Mouse (Mus musculus): ENCODE measurements around the gene Cdh23.

The Cdh23 gene

GRCm38 (mm10) chr10:60313606-60314005 is 382.7 kb downstream of the Cdh23 start:
- no peak for DNase-seq

GRCm38 (mm10) chr10:60310629-60311028 is 385.7 kb downstream of the Cdh23 start:
- no peak for DNase-seq

DNA sequence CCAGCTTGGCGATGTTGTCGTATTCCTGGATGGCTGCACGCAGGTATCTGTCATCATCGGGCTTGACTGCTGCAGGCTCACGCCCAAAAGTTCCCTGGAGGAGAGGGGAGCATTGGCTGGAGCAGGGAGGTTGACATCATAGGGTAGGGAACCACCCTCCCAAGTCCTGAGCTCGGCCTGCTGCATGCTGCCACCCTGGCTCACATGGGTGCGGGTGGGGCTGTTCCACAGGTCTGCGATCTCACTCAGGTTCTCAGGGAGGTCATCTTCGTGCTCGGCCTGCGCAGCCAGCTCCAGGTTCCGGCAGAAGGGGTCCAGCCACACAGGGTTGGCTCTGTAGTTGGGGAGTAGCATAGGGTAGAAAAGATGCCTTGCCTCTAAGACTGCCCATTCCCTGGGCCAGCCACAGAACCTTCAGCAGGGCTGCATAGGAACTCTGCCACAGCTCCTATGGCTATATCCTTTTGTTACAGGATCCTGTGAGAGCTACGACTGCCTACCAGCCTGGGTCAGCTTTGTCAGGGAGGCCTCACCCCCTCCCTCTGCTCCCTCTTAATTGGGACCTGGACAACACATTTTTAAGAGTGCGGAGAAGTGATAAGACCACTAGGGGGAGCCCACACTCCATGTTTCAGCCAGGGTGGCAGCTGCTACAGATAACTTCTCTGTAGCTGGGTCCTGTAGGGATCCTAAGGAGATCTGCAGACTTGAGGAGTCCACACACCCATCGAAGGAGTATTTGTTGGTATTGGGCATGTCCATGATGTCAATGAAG is 391.2 kb downstream of the Cdh23 start:
- DNase-seq, result peak; percentile 60 to 64

DNA sequence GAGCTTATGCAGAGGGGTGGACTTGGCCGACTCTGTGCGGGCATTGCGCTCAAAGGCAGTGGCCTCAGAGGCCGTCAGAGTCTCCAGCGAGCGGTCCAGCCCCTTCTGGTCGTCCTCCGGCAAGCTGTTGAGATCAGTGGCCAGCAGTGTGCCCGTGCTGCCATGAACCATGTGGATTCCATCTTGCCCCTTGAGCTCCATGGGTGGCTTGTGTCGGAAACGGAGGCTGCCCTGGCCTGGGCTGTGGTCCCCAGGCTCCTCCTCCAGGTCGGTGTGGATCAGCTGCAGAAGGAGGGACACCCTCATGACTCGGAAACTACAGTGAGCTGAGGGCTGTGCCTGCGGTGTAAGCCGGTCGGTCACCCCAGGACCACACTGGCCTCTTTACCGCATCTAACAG is 392.9 kb downstream of the Cdh23 start:
- no peak for DNase-seq

GRCm38 (mm10) chr10:60299636-60300035 is 396.7 kb downstream of the Cdh23 start:
- DNase-seq, result peak in 1 of 2 experiments; percentile 9

- DNase-seq, result no peak
These were observed 400.3 kb downstream of the Cdh23 start for GRCm38 (mm10) chr10:60296027-60296426.

GRCm38 (mm10) chr10:60295356-60295755 is 400.9 kb downstream of the Cdh23 start:
- DNase-seq, result peak in 1 of 2 experiments; percentile 1

- DNase-seq, result no peak
These were observed 401.7 kb downstream of the Cdh23 start for GRCm38 (mm10) chr10:60294621-60295020.

DNA sequence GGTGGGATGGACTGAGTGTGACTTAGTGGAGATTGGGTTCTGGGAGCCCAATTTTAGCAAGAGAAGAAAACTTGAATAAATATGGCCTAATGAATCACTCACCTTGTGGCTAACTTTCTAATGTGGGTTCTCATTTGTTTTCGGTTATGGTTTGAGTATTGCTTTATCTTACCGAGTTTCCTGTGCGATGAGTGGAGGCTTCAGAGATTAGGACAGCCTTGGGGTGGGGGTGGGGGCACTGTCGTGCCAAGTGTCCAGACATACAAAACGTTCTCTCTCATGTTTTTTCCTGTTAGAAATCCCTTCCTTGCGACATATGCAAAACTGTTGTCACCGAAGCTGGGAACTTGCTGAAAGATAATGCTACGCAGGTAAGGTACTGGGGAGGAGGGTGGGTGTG is 404.1 kb downstream of the Cdh23 start:
- no peak for DNase-seq

- no peak for DNase-seq
These were observed 405.6 kb downstream of the Cdh23 start for GRCm38 (mm10) chr10:60290739-60291110.

- DNase-seq, result no peak
These were observed 406.1 kb downstream of the Cdh23 start for GRCm38 (mm10) chr10:60290026-60290738.

DNA sequence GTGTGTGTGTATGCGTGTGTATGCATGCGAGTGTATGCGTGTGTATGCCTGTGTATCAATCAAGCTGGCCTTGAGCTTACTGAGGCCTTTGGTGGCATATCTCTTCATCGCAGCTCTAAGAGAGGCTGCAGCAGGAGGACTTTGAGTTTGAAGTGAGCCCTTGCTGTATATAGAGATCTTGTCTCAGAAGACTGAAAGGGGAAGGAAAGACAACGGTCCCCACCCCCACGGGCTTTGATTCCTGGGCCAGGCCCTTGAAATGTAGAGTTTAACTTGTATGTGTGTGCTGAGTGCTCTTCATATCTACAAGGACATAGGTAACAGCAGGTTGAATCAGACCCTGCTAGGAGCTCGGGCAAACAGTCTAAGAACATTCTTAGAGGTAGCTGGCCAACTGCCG is 407.1 kb downstream of the Cdh23 start:
- DNase-seq, result peak; percentile 41 to 53

GRCm38 (mm10) chr10:60287726-60288125 is 408.6 kb downstream of the Cdh23 start:
- no peak for DNase-seq

- DNase-seq, result no peak
These were observed 409.1 kb downstream of the Cdh23 start for GRCm38 (mm10) chr10:60287161-60287560.

GRCm38 (mm10) chr10:60286546-60286945 is 409.7 kb downstream of the Cdh23 start:
- no peak for DNase-seq

DNA sequence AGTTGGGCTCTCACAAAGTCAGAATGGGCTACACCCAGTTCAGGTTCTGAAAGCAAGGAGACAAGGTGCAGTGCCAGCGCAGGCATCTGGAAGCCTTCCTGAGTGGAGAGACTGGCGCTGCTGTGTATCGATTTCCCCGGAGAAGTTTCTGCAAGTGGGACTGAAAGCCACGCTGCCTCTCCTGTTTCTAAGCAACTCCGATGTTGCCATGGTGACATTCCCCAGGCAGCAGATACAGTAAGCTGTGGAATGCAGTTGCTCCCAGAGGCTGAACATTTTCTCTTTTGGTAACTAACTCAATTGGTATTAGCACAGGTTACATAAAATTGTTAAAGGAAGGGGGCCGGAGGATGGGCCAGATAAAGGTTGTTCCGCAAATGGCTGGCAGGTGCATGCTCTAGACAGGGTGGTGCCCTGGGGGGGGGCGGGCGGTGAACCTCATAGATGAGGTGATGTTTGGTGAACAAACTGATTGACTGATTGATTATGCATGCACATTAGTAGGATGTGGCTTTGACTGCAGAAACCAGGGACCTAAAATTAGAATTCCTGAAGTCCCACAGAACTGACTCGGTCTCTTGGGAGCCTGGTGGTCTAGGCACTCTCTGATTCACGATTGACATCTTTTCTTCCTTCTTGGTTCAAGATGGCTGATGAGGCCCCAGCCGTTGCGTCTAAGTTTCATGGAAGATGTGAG is 410.5 kb downstream of the Cdh23 start:
- DNase-seq, result no peak

DNA sequence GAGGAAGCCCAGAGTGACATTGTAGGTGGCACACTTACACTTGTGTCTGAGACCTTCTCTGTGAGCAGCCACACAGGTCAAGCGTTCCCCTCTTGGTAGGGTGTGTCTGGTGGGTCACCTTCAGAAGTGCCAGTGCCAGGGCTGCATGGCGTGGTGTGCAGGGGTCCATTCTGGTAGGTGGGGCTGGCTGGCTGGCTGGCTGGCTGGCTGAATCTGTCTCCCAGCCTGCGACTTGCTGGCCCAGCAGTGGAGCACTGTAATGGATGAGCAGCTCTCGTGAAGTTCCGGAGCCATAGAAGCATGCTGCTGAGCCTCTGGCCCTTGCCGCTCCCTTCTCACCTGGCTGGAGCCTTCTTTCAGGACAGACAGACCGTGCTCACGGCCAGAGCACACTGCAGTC is 411.1 kb downstream of the Cdh23 start:
- no peak for DNase-seq

GRCm38 (mm10) chr10:60284676-60285111 is 411.6 kb downstream of the Cdh23 start:
- peak; percentile 76 to 86 for DNase-seq

DNA sequence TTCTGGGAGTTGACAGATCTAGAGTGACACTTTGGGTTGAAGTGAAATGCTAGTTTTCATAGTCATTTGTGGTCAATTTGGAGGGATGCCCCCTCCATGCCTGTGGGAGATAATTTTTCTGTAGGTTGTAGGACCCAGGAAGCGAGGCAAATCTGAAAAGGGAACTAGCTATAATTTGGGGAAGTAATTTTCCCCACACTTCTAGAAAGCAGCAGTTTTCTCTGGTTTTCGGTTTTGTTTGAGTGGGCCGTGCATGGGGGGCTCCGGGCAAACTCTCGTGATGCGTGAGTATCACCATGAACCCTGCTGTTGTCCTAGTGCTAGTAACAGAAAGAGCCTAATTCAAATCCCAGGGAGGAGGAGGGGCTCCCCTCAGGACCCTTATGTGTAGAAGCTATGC is 412.0 kb downstream of the Cdh23 start:
- no peak for DNase-seq

DNA sequence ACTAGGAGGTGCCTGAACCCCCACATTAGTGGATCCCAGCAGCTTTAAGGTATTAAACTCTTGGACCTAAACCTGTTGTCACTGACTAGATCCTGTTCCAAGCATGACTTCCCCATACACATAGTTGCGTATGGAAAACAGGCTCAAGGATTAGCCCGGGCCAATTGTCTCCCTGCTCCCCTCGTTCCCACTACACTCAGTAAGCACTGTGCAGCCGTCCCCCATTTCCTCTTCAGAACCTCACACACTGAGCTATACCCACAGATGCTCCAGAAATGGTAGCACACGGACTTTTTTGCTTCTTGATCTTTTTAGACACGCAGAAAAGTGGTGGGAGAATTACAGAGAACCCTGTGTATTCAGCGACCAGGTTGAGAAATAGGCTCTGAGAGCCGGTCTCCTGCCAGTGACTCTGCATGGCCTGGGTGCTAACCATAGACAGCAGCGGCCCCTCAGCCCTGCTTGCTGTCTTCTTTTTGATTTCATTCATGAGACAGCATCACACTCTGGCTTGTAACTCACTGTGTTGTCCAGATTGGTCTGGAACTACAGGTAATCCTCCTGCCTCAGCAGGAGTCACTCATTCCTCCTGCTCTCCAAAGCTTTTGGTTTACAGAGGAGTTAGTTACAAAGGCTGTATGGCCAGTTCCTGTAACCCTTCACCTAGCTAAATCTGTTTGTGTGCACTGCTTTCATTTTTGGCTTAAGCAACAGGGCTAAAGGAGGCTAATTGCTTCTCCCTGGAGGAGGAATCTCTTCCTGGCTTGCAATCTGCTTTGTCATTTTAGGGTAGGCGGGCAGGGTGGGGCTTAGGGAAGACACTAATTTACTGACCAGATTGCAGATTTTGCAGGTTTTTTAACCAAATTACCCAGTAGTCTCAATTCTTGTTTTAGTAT is 413.9 kb downstream of the Cdh23 start:
- DNase-seq, result peak; percentile 56 to 61

- DNase-seq, result peak in 1 of 2 experiments; percentile 22
These were observed 414.7 kb downstream of the Cdh23 start for GRCm38 (mm10) chr10:60281571-60282050.

- no peak for DNase-seq
These were observed 415.9 kb downstream of the Cdh23 start for GRCm38 (mm10) chr10:60280353-60280752.
